Mouse (Mus musculus): ENCODE measurements around the gene 1700020N01Rik. TPM values are rescaled to one million over a fixed set of nuclear protein-coding genes. Genes with fewer than 3 reads are reported as not detected.

Gene 1700020N01Rik
- polyA plus RNA-seq, 1 experiment from 2014 or later, result not detected

DNA sequence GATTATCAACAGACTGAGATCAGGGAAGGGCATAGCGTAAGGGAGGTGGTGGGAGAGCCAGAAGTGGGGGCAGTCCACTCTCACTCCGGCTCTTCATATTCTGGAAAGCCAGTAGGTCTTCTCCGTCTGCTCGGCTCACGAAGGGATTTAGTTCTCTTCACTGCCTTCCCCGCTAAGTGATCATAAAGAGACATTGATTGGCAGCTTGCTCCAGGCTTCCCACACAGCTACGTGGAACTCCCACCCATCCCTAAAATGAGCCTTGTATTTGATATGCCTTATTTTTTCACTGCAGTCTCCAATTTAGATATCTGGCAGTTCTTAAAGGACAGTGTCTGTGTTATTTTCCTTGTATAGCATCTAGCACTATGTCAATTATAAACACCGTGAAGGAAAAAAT is 11.5 kb downstream of the 1700020N01Rik start:
- no peaks in the 10 kb centered on the region for H3K27me3 ChIP-seq
- no peak for TF ChIP-seq CTCF (IDR thresholded peaks at IDR 0.05)
- in situ Hi-C loops (cut with MboI; ENCODE audit: low pct_unique_long_range_greater_than_20kb), result loop anchor here (10.0 kb wide), 1 partner anchor 180 kb away; no protein-coding TSS in a partner anchor
- no peak for ATAC-seq
- no peak for DNase-seq (ENCODE audit: low read depth, low spot score)
- POLR2A ChIA-PET, result no interaction called here
- CTCF ChIA-PET, result no interaction called here

DNA sequence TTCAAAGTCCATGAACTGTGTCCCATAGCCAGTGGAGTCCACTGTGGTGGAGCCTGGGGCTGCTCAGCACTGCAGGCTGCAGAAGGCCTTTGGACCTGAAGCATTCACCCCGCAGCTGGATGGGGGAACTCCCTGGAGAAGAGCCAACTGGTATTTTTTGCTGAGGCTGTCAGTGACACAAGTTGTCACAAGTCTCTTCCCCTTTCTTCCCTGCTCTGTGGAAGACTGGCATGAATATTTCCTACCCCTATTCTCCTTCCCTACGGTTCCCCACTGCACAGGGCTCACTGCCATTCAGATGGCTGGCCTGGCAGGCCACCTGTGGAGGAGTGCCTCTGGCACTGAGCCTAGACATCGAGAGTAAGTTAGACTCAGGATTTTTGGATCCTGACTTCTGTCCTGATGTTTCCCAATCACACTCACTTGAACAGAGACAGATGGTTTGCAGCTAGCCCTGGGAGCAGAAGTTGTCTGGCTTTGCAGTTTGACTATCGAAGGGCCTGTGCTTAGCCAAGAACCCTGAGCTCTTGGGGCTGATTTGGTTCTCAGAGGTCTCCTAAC is 12.1 kb downstream of the 1700020N01Rik start:
- in situ Hi-C loops (cut with MboI; ENCODE audit: low pct_unique_long_range_greater_than_20kb), result loop anchor here (10.0 kb wide), 1 partner anchor 180 kb away; no protein-coding TSS in a partner anchor
- ATAC-seq (no peak), DNase-seq (ENCODE audit: low read depth, low spot score) (no peak)
- POLR2A ChIA-PET, result no interaction called here
- H3K27me3 ChIP-seq, result no peaks in the 10 kb centered on the region
- CTCF ChIA-PET, result interaction anchor here (1.3 kb wide), 1 partner anchor 15 kb away, joined by 3 read pairs; no protein-coding TSS in a partner anchor
- no peak for TF ChIP-seq CTCF (IDR thresholded peaks at IDR 0.05)

DNA sequence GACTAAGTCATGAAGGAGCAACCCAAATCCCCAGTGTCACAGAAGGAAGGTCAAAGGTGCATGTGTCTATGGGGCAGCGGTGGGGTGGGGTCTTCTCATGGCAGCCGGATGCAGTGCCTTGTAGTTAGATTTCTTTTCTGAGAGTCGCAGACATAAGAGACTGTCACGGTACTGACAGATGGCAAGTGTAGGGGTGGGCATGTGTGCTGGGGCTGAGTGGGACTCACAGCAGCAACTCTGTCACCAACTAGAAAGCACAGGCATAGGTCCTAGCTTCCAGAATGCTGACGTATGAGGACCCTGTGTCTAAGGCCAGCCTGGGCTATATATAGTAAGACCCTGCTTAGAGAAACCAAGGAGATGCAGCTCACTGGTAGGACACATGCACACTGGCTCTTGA is 12.7 kb downstream of the 1700020N01Rik start:
- H3K27me3 ChIP-seq, result no peaks in the 10 kb centered on the region
- POLR2A ChIA-PET, result no interaction called here
- no peak for DNase-seq (ENCODE audit: low read depth, low spot score)
- no peak for ATAC-seq
- CTCF ChIA-PET, result interaction anchor here (1.2 to 1.3 kb wide), 2 partner anchors 15 to 26 kb away, joined by 3 read pairs; no protein-coding TSS in a partner anchor
- no peak for TF ChIP-seq CTCF (IDR thresholded peaks at IDR 0.05)
- in situ Hi-C loops (cut with MboI; ENCODE audit: low pct_unique_long_range_greater_than_20kb), result loop anchor here (10.0 kb wide), 1 partner anchor 179 kb away; no protein-coding TSS in a partner anchor

DNA sequence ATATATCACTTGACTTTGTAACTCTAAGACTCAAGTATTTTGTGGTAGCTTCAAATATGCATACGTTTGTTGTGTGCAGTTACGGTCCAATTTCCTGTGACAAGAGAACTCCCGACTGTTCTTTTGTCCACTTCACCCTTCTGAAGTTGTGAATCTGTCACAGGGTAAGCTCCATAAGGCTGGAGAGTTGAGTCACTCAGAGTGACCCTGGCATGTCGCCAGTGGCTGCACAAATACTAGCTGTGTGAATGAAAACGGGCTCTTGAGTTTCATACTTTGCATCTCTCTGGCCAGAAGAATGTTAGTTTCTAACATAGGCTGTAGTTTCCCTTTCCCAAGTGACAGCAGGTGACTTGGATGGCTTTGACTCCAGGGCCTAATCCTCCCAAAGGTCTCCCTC is 14.0 kb downstream of the 1700020N01Rik start:
- H3K27me3 ChIP-seq, result no peaks in the 10 kb centered on the region
- ATAC-seq, result no peak
- no peak for TF ChIP-seq CTCF (IDR thresholded peaks at IDR 0.05)
- no peak for DNase-seq (ENCODE audit: low read depth, low spot score)
- in situ Hi-C loops (cut with MboI; ENCODE audit: low pct_unique_long_range_greater_than_20kb), result loop anchor here (10.0 kb wide), 1 partner anchor 178 kb away; no protein-coding TSS in a partner anchor
- CTCF ChIA-PET, result interaction anchor here (1.2 kb wide), 1 partner anchor 25 kb away, joined by 3 read pairs; no protein-coding TSS in a partner anchor
- POLR2A ChIA-PET, result no interaction called here

DNA sequence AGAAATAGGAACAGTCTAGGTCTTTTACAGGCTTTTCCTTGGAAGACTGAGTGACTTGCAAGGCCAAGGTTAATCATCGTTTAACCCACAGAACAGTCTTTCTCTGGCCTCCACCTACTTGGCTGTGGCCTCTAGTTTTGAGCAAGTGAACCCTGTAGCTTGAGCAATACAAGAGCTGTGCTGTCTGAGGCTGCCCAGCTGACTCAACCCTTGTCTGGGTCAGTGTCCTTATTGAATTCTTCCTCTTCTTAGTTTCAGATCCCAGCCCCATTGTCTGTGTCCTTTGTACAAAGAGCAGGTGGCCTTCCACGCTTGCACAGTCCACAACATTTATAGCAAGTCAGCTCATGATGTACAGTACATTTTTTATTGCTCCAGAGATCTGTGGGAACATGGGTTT is 16.6 kb downstream of the 1700020N01Rik start:
- DNase-seq (ENCODE audit: low read depth, low spot score) (no peak), ATAC-seq (no peak)
- H3K27me3 ChIP-seq, result no peaks in the 10 kb centered on the region
- POLR2A ChIA-PET, result no interaction called here
- CTCF ChIA-PET, result interaction anchor here (1.3 kb wide), 1 partner anchor 10 kb away, joined by 3 read pairs; no protein-coding TSS in a partner anchor
- in situ Hi-C loops (cut with MboI; ENCODE audit: low pct_unique_long_range_greater_than_20kb), result loop anchor here (10.0 kb wide), 1 partner anchor 175 kb away; no protein-coding TSS in a partner anchor
- no peak for TF ChIP-seq CTCF (IDR thresholded peaks at IDR 0.05)

- in situ Hi-C loops (cut with MboI; ENCODE audit: low pct_unique_long_range_greater_than_20kb), result loop anchor here (5.0 kb wide), 1 partner anchor 384 kb away; no protein-coding TSS in a partner anchor
- no peak for TF ChIP-seq CTCF (IDR thresholded peaks at IDR 0.05)
These were observed 20.3 kb downstream of the 1700020N01Rik start for GRCm38 (mm10) chr10:21613021-21613860.

GRCm38 (mm10) chr10:21614520-21614919 is 21.6 kb downstream of the 1700020N01Rik start:
- no peak for TF ChIP-seq CTCF (IDR thresholded peaks at IDR 0.05)
- ChIA-PET POLR2A (no interaction called here), CTCF (interaction anchor here (1.0 to 1.3 kb wide), 2 partner anchors 15 to 17 kb away, joined by 3 read pairs; no protein-coding TSS in a partner anchor)
- DNase-seq (ENCODE audit: low read depth, low spot score) (no peak), ATAC-seq (no peak)
- H3K27me3 ChIP-seq, result no peaks in the 10 kb centered on the region
- in situ Hi-C loops (cut with MboI; ENCODE audit: low pct_unique_long_range_greater_than_20kb), result loop anchor here (5.0 kb wide), 1 partner anchor 383 kb away; no protein-coding TSS in a partner anchor

More at GRCm38 (mm10) chr10:21613021-21613860, 20.3 kb downstream of the 1700020N01Rik start:
- H3K27me3 ChIP-seq, result no peaks in the 10 kb centered on the region
- ChIA-PET POLR2A (no interaction called here), CTCF (interaction anchor here (1.0 to 1.5 kb wide), 6 partner anchors 11 to 383 kb away, joined by 3 to 5 read pairs (median 4); no protein-coding TSS in a partner anchor)
- DNase-seq (ENCODE audit: low read depth, low spot score) (peak; percentile 47), ATAC-seq (peak; percentile 65)

DNA sequence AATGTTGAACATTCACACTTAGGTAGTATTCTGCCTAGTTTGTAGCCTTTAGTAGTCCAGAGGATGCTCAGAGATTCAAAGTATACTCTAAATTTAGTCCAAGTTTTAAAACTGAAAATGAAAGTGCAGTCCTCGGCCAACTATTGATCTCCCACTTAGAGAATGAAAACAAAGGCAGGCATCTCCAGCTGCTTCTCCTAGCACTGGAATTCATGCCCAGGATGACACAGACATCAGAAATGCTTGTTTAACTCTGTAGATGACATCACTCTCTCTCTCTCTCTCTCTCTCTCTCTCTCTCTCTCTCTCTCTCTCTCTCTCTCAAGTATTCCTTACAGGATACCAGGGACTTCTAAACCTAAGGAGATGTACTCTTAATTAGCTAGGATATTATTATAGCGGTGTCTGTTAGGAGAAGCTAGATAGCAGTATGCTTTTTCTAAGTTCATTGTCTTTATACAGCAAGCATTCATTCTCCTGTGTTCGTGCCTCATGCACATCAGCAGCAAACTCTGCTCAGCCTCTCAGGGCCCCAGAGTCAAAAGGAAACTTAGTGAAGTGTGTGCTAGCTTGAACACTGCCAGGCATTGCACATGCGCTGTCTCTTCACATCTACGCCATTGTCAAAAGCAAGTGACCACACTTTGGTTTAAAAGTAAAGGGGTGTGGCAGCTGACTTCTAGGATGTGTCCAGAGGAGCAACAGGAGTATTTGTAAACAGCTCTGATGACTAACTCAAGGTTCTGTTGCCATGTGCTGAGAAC is 26.0 kb downstream of the 1700020N01Rik start:
- no peak for DNase-seq (ENCODE audit: low read depth, low spot score)
- POLR2A ChIA-PET, result interaction anchor here (0.7 kb wide), 1 partner anchor 43 kb away, joined by 4 read pairs; no protein-coding TSS in a partner anchor
- CTCF ChIA-PET, result interaction anchor here (1.1 kb wide), 2 partner anchors 16 to 106 kb away, joined by 3 read pairs; no protein-coding TSS in a partner anchor
- H3K27me3 ChIP-seq, result no peaks in the 10 kb centered on the region
- peak; percentile 54 for ATAC-seq
- in situ Hi-C loops (cut with MboI; ENCODE audit: low pct_unique_long_range_greater_than_20kb), result no loop called here
- no peak for TF ChIP-seq CTCF (IDR thresholded peaks at IDR 0.05)

DNA sequence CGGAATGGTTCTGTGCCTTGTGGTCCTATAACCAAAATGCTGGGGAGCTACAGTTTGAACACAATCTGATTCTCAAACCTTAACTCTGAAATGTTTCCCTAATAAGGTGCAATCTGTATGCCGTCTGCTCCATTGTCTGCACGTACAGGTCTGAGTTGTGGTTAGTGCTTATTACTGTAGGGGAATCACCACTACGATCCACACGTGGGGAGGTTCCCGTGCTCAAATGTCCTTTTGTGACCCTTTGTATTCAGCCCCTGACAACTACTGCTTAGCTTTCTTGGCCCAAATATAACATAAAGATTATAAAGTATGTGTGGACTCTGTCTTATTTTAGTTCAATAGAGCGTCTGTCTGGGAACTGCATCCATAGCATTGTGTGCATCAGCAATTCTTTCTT is 29.1 kb downstream of the 1700020N01Rik start:
- no peaks in the 10 kb centered on the region for H3K27me3 ChIP-seq
- ATAC-seq (no peak), DNase-seq (ENCODE audit: low read depth, low spot score) (no peak)
- ChIA-PET POLR2A (interaction anchor here (0.6 kb wide), 1 partner anchor 343 kb away, joined by 4 read pairs; no protein-coding TSS in a partner anchor), CTCF (interaction anchor here (1.0 to 2.2 kb wide), 3 partner anchors 10 to 114 kb away, joined by 3 to 7 read pairs (median 3); no protein-coding TSS in a partner anchor)
- in situ Hi-C loops (cut with MboI; ENCODE audit: low pct_unique_long_range_greater_than_20kb), result no loop called here
- no peak for TF ChIP-seq CTCF (IDR thresholded peaks at IDR 0.05)

GRCm38 (mm10) chr10:21628555-21628954 is 35.6 kb downstream of the 1700020N01Rik start:
- H3K27me3 ChIP-seq, result no peaks in the 10 kb centered on the region
- ChIA-PET POLR2A (no interaction called here), CTCF (interaction anchor here (0.9 kb wide), 1 partner anchor 26 kb away, joined by 3 read pairs; no protein-coding TSS in a partner anchor)
- ATAC-seq (no peak), DNase-seq (ENCODE audit: low read depth, low spot score) (no peak)
- in situ Hi-C loops (cut with MboI; ENCODE audit: low pct_unique_long_range_greater_than_20kb), result no loop called here
- no peak for TF ChIP-seq CTCF (IDR thresholded peaks at IDR 0.05)

All from Patski (cell line).